Mouse (Mus musculus) testis, postnatal 14 days (tissue): ENCODE results near the gene Apobec4.
A peak's percentile ranks its signal among the peaks of the same experiment; 100 is the strongest.
"Not testable (repeated sequence)": the region's sequence is repeated elsewhere in the genome, so short reads cannot be mapped to it uniquely, and the experiment has no call there.

Source experiments
- DNase-seq: peaks from one replicate; pipeline ENCODE4 v3.0.0; 2021; ENCODE audit warnings: low spot score

The Apobec4 gene

DNA sequence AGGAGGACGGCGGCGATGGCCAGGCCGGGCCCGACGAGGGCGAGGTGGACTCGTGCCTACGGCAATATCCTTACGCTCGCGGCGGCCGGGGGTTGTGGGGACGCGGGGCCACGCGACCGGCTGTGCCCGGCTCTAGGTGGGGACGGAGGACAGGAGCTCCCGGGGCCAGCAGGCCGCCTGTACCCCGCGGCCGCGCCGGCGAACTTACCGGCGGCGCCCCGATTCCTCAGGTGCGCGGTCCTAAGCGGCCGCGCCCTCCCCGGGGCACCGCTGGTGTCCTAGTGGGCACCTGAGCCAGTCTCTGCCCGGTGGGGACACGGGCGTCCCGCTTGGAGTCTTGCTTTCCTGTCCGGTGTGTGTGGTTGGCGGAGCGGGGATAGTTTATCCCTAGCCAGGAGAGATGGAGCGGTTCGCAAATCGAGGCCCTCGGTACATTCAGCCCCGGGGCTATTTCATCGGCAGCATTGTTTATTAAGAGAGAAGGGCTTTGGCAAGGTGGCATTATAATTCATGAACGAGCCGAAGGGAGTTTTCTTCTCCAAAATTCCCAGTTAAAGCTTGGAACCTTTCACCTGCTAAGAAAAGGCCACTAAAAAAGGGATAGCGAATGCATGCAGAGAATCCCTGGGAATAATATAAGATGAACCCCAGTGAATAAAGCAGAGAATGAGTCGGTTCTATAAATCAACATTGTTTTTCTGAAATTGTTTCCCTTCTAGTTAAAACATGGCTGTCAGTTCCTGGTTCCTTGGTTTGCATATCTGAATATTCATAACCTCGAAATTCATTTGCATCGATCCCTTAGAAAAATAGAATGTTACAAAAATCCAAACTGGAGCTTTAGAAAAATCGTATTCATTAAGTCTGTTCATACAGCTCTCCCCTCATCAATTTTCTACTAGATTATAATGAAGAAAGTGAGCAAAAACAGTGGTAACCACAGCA is 16.7 kb downstream of the Apobec4 start:
- DNase-seq, result no peak

GRCm38 (mm10) chr1:152767749-152768488 is 17.6 kb downstream of the Apobec4 start:
- peak; percentile 72 for DNase-seq

DNA sequence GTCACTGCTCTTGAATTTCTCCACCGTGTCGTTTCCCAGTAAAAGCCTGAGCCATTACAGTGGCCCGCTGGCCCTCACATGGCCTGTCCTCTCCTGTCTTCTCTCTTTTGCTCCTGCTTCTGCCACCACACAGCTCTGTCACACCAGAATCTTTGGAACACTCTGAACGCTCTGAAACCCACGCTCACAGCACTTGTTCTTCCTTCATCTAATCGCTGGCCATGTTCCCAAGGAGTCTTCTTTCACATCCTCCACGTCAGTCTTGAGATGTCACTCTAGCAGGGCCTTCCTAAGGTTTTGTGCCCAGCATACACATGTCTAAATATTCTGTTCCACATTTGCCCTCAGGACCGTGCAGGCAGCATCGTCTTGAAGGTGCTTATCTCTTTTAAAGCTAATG is 20.7 kb downstream of the Apobec4 start:
- no peak for DNase-seq

DNA sequence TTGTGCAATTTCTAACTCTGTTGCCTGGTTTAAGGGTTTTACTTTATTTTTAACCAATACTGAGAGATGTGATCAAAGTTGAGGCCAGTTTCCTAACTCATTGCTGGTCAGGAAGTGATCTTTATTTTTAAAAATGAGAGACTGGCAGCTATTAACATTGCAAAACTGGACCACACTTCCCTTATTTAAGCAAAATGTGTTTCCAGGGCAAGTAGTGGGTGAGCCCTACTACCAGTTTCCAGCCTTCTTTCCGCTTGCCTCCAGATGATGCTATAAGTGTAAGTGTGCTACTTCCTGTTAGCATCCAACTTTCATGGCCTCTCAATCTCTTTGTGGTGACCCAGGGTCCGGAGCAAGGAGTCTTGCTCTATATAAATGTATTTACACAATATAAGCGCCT is 24.2 kb downstream of the Apobec4 start:
- DNase-seq, result not testable (repeated sequence)

DNA sequence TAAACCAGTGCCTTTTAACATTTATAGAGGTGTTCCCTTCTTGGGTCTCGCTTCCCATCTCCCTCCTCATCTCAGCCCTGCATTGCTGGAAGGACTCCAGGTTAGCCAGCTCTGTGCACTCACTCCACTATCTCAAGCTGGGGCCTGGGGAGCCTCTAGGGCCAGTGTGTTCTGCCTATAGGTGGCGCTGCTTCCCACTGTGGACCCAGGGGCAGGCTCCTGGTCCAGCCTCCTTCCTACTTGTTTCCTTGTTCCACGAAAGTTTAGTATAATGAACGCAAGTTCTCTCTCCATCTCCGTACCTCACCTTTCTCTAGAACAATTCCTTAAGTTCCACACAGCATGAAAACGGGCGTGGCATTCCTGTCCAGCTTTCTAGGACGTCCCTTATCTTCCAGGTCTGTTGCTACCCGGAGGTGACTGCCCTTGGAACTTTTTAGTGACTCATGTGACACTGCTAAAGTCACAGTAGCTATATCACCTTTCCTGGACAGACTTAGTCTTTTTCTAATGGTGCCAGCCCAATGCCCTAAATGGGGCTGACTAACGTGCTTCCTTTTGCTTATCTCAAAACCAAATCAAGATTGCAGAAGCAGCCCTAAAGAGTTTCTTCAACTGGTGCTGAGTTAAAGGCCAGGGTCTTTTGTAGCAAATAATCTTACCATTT is 28.9 kb downstream of the Apobec4 start:
- peak; percentile 57 for DNase-seq

DNA sequence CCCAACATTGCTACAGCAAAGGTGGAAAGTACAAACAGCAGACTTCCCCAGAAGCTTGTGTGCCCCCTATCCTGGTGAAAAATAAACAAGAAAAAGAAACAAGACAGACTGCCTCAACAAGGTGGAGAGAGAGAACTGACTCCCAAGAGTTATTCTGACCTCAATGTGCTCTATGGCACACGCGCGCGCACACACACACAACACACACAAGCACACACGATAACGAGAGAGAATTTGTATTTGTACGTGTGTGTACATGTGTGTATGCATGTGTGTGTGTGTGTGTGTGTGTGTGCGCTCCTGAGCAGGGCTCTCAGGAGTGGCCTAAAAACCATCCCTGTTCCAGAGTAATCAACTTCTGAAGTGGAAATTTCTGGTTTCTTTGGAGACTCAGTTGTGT is 34.3 kb downstream of the Apobec4 start:
- DNase-seq, result no peak

DNA sequence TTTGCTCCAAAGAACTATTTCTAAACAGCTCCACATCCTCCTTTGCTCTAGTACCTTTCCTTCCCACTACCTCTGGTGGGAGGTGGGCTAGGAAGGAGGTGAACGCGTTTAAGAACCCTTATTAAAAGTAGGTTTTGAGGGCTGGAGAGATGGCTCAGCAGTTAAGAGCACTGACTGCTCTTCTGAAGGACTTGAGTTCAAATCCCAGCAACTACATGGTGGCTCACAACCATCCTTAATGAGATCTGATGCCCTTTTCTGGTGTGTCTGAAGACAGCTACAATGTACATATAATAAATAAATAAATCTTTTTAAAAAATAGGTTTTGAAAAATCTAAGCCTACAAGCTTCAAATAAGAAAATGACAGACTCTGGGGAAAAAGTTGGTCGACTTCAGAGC is 35.1 kb downstream of the Apobec4 start:
- not testable (repeated sequence) for DNase-seq

- no peak for DNase-seq
Observed at GRCm38 (mm10) chr1:152786953-152787352, 36.6 kb downstream of the Apobec4 start.

DNA sequence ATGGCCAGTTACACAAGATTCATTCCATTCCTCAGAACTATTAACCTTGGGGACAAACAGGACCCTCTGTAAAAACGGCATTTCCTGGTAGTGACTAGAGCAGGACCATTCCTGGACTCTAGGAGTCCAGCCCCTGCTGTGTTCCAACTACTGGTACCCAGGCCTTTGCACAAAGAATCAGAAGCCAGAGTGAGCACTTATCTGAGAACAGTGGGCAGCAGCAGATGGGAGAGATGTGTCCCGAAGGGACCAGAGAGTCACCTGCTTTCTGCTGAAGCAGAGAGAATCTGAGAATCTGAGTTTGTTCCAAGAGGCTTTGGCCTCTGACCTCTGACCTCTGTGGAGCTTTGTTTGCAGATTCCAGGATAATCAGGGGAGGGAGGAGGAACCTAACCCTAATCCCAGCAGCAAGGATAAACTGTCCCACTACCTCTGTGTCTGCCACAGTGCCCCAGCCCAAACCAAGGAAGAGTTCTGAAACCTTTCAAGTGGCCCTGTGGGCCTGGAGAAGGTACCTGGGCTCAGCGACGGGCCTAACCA is 37.8 kb downstream of the Apobec4 start:
- no peak for DNase-seq

DNA sequence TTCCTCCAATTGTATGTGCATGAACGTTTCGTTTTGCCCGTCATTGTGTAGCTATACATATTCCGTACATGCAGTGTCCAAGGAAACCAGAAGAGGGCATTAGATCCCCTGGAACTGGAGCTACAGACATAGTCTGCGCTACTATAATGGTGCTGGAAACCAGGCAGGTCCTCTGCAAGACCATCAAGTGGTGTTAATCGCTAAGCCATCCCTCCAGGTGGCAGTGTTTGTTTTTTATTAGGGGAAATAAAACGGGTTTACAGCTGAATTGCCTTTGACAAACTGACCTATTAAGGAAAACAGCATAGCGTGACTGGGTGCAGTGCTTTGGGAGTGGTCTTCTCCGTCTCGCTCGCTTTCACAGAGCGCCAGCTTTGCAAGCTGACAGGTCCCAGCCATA is 39.9 kb downstream of the Apobec4 start:
- DNase-seq, result no peak

DNA sequence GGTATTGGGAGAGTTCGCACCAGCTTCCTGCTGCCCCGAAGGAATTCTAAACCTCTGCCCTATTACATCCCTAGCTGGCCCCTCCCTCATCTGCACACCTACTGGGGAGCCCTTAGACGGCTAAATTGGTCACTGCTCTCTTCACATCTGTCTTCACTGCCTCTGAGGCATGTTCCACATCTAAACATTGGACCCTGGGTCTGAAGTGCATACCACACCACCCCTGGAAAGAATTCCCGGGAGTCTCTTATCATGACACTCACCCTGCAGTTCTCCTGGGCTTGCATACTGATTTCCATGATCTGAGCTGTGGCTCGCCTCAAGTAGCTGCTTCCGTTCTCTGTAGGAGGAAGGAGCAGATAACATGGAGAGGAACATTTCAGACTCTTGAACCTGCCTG is 40.5 kb downstream of the Apobec4 start:
- DNase-seq, result no peak

DNA sequence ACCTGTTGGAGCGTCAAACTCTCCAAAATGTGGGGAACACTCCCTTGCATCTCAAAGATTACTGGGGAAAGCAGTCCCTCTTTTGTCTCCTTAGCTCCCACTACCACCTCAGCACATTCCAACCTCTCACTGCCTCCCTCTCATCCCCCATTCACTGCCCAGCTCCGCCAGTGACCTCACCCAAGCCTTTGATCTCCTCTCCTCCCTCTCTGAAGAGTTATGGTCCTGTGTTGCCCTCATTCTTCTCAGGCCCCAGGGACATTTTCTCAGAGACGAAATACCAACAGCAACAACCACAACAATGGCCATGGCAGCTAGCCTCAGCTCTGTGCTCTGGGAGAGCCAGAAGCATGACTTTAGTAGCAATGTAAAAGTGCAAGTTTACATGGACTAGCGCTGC is 40.9 kb downstream of the Apobec4 start:
- DNase-seq, result no peak

DNA sequence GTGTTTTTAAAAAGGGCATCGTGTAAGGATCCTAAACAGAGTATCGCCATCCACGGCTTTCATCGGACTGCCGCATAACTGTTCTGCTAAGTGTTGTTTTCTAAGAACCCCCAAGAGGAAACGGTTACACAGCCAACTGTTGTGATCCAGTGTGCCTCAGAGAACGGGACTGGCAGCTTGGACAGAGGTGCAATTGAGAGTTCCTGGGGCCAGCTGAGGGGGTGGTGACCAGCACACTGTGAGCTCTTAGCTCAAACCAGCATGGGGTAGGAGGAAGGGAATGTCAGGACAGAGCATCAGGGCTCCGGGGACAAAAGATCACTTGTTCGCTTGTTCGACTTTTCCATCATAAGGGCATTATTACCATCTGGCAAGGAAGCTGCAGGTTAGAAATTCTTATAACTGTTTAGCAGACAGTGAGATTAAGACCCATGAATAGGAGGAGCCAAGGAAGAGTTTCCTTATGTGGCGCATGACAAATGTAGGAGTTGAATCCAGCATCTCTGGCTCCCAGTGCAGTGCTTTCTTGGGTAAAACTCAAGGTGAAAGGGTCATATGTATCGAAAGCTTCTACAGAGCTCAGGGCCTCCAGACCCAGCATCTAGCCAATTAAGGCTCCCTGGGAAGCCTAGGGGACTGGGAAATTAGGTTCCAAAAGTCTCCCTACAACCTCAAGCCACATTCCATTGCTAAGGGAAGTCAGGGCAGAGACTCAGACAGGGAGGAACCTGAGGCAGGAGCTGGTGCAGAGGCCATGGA is 42.6 kb downstream of the Apobec4 start:
- DNase-seq, result no peak

GRCm38 (mm10) chr1:152793495-152794130 is 43.3 kb downstream of the Apobec4 start:
- no peak for DNase-seq

GRCm38 (mm10) chr1:152795688-152796255 is 45.4 kb downstream of the Apobec4 start:
- no peak for DNase-seq

GRCm38 (mm10) chr1:152796683-152797263 is 46.4 kb downstream of the Apobec4 start:
- DNase-seq, result no peak

GRCm38 (mm10) chr1:152798125-152798524 is 47.8 kb downstream of the Apobec4 start:
- DNase-seq, result no peak

- peak; percentile 31 for DNase-seq
Observed at GRCm38 (mm10) chr1:152799897-152800296, 49.5 kb downstream of the Apobec4 start, which contains the start of gene Ncf2. Gene Ncf2 (plus strand): TSS chr1:152800194.

GRCm38 (mm10) chr1:152800633-152801176 is 50.4 kb downstream of the Apobec4 start:
- DNase-seq, result no peak

DNA sequence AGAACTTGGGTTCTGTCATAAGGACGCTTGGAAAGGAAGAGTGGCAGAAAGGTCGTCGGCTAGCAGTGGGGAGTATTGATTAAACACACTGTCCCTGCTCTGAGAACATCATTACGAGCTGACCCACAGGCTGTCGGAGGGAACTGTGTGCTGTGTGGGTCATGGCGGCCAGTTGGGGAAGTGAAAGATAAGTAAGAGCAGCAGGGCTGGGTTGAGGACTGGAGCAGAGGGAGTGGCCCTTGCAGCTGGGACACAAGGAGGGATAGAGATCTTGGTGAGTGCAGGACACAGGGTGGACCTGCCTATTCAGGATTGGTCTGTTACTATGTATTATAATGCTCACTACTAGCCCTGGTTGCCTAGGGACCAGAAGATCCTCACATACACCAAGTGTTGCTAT is 54.6 kb downstream of the Apobec4 start:
- no peak for DNase-seq
